Mouse (Mus musculus) telencephalon, adult 2 months (tissue): ENCODE results near the gene Cdk5rap1.

Experiments used
- DNase-seq: peaks from one replicate; pipeline ENCODE4 v3.0.0-alpha.2; 2011; ENCODE audit warnings: low read depth, low spot score

Cdk5rap1 gene

GRCm38 (mm10) chr2:154372842-154373500 lies at the start of gene Cdk5rap1:
Cdk5rap1 (minus strand) TSS chr2:154373010.
- DNase-seq, result no peak

- no peak for DNase-seq
Measured at GRCm38 (mm10) chr2:154422181-154422580, 49.4 kb upstream of the Cdk5rap1 start.

- no peak for DNase-seq
Measured at GRCm38 (mm10) chr2:154420942-154421731, 48.3 kb upstream of the Cdk5rap1 start.

- no peak for DNase-seq
Measured at GRCm38 (mm10) chr2:154419631-154420515, 47.1 kb upstream of the Cdk5rap1 start.

GRCm38 (mm10) chr2:154418001-154418400 lies 45.2 kb upstream of the Cdk5rap1 start:
- DNase-seq, result no peak

- DNase-seq, result no peak
Measured at GRCm38 (mm10) chr2:154417107-154417506, 44.3 kb upstream of the Cdk5rap1 start.

- DNase-seq, result no peak
Measured at GRCm38 (mm10) chr2:154412018-154412666, 39.3 kb upstream of the Cdk5rap1 start.

GRCm38 (mm10) chr2:154410355-154410754 lies 37.5 kb upstream of the Cdk5rap1 start:
- peak; percentile 64 for DNase-seq

- DNase-seq, result no peak
Measured at GRCm38 (mm10) chr2:154407643-154408445, 35.0 kb upstream of the Cdk5rap1 start, which contains the start of gene Snta1. Snta1 (minus strand) TSS chr2:154408099.

GRCm38 (mm10) chr2:154407063-154407642 lies 34.3 kb upstream of the Cdk5rap1 start:
- no peak for DNase-seq

GRCm38 (mm10) chr2:154405447-154405994 lies 32.7 kb upstream of the Cdk5rap1 start:
- DNase-seq, result no peak

GRCm38 (mm10) chr2:154402811-154403210 lies 30.0 kb upstream of the Cdk5rap1 start:
- no peak for DNase-seq

GRCm38 (mm10) chr2:154401976-154402375 lies 29.2 kb upstream of the Cdk5rap1 start:
- no peak for DNase-seq

- DNase-seq, result no peak
Measured at GRCm38 (mm10) chr2:154399325-154399724, 26.5 kb upstream of the Cdk5rap1 start.

GRCm38 (mm10) chr2:154398267-154398666 lies 25.5 kb upstream of the Cdk5rap1 start:
- DNase-seq, result no peak

GRCm38 (mm10) chr2:154396529-154396928 lies 23.7 kb upstream of the Cdk5rap1 start:
- no peak for DNase-seq

GRCm38 (mm10) chr2:154394602-154395001 lies 21.8 kb upstream of the Cdk5rap1 start:
- DNase-seq, result no peak

GRCm38 (mm10) chr2:154390180-154390964 lies 17.6 kb upstream of the Cdk5rap1 start:
- no peak for DNase-seq

GRCm38 (mm10) chr2:154379103-154379502 lies 6.3 kb upstream of the Cdk5rap1 start:
- DNase-seq, result peak; percentile 95
